26 mouse cellular contexts compared by ENCODE assay signal in genomic region chr2:40941301-40941700, GRCm38 (mm10).
"Had no signal": no experiment of that assay in that cellular context is flagged by ENCODE, and none has a peak within 500 bp of the region (broad histone marks: within the 10 kb centered on the region; RNA-seq: fewer than 3 reads in every experiment).

No protein-coding gene starts in this region.

- H3K36me3 ChIP-seq: heart, embryonic 13.5 days; heart, embryonic 15.5 days; hindbrain, embryonic 12.5 days; kidney, embryonic 15.5 days; limb, embryonic 10.5 days; limb, embryonic 12.5 days; liver, embryonic 13.5 days; liver, embryonic 15.5 days had no signal

- H3K4me3 ChIP-seq: heart, adult 2 months; heart, embryonic 13.5 days; heart, embryonic 15.5 days; hindbrain, embryonic 12.5 days; kidney, embryonic 15.5 days; layer of hippocampus, adult 2 months; left cerebral cortex, adult 2 months; limb, embryonic 10.5 days; limb, embryonic 12.5 days; liver, embryonic 13.5 days; liver, embryonic 15.5 days had no signal

- ATAC-seq: hindbrain, embryonic 16.5 days; intestine, embryonic 16.5 days had no signal

- H3K4me1 ChIP-seq: heart, embryonic 13.5 days; heart, embryonic 15.5 days; hindbrain, embryonic 12.5 days; kidney, embryonic 15.5 days; limb, embryonic 10.5 days; limb, embryonic 12.5 days; liver, embryonic 13.5 days; liver, embryonic 15.5 days had no signal

- H3K27me3 ChIP-seq: heart, embryonic 13.5 days; heart, embryonic 15.5 days; hindbrain, embryonic 12.5 days; kidney, embryonic 15.5 days; limb, embryonic 12.5 days; liver, embryonic 13.5 days; liver, embryonic 15.5 days had no signal

- H3K9me3 ChIP-seq: heart, embryonic 15.5 days; hindbrain, embryonic 12.5 days; kidney, embryonic 15.5 days; limb, embryonic 10.5 days; limb, embryonic 12.5 days; liver, embryonic 13.5 days; liver, embryonic 15.5 days had no signal

- H3K27ac ChIP-seq: heart, adult 2 months; heart, embryonic 13.5 days; heart, embryonic 15.5 days; hindbrain, embryonic 12.5 days; kidney, embryonic 15.5 days; kidney, postnatal 0 days; layer of hippocampus, adult 2 months; left cerebral cortex, adult 2 months; limb, embryonic 10.5 days; limb, embryonic 12.5 days; liver, embryonic 13.5 days; liver, embryonic 15.5 days had no signal

- H3K4me2 ChIP-seq: heart, embryonic 11.5 days; heart, embryonic 13.5 days; heart, embryonic 15.5 days; hindbrain, embryonic 12.5 days; kidney, embryonic 15.5 days; limb, embryonic 12.5 days; liver, embryonic 11.5 days; liver, embryonic 13.5 days; liver, embryonic 15.5 days had no signal

- H3K9ac ChIP-seq: heart, embryonic 13.5 days; heart, embryonic 15.5 days; hindbrain, embryonic 12.5 days; kidney, embryonic 15.5 days; limb, embryonic 12.5 days; liver, embryonic 13.5 days; liver, embryonic 15.5 days had no signal

- DNase-seq: gastrocnemius, postnatal 14 days; gastrocnemius, postnatal 36 days; heart, adult 2 months; heart, postnatal 14 days; heart, postnatal 36 days; kidney, adult 11 months; kidney, adult 2 months; kidney, adult 9 months; kidney, postnatal 14 days; kidney, postnatal 36 days; liver; liver, embryonic 13.5 days had no signal
